Mouse (Mus musculus): ENCODE data around the gene Pcdh15. TPM values are rescaled to one million over a fixed set of nuclear protein-coding genes. Genes with fewer than 3 reads are reported as not detected.

The Pcdh15 gene
- polyA plus RNA-seq, 1 experiment from 2014 or later: 3.2 TPM

- Histone ChIP-seq H3K9me3 (no peaks in the 10 kb centered on the region), H3K4me3 (replicated peaks) (no peak overlapping the region), H3K36me3 (replicated peaks) (no peaks in the 10 kb centered on the region), H3K4me1 (no peaks in the 10 kb centered on the region), H3K9ac (no peak overlapping the region), H3K27me3 (no peaks in the 10 kb centered on the region), H3K27ac (no peak overlapping the region), H3K4me2 (no peak overlapping the region)
- no peak for ATAC-seq (ENCODE audit: low FRiP score)
- 85% methylated on average over 7 of the region's 7 CpGs for WGBS
These were observed 626.6 kb downstream of the Pcdh15 start for GRCm38 (mm10) chr10:73725566-73726240.

GRCm38 (mm10) chr10:73733246-73733645 lies 634.1 kb downstream of the Pcdh15 start:
- no peak for ATAC-seq (ENCODE audit: low FRiP score)
- Histone ChIP-seq H3K4me2 (no peak overlapping the region), H3K36me3 (replicated peaks) (no peaks in the 10 kb centered on the region), H3K27ac (no peak overlapping the region), H3K9me3 (no peaks in the 10 kb centered on the region), H3K4me3 (replicated peaks) (no peak overlapping the region), H3K27me3 (no peaks in the 10 kb centered on the region), H3K4me1 (no peaks in the 10 kb centered on the region), H3K9ac (no peak overlapping the region)
- WGBS: 79% methylated on average over 7 of the region's 7 CpGs

DNA sequence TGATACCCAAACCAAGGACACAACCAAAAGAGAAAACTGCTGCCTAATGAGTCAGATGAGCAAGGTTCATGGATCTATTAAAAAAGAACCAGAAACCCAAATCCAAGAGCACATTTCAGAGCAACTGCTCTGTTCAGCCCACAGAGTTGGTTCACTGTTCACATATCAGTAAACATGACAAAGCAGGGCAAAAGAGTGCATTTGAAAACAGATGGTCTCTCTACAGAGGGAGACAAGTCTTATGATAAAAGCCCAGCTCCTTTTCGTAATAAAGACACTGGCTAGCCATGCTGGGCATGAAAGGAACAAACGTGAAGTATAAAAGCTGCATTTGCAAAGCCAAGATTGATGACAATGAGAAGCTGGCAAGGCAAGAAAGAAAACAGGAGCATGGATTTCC lies 649.9 kb downstream of the Pcdh15 start:
- no peak overlapping the region for H3K9ac ChIP-seq
- no peak overlapping the region for H3K4me2 ChIP-seq
- no peak overlapping the region for H3K4me3 ChIP-seq (replicated peaks)
- WGBS: 41% methylated on average over 2 of the region's 2 CpGs
- H3K9me3 ChIP-seq: no peaks in the 10 kb centered on the region
- no peaks in the 10 kb centered on the region for H3K36me3 ChIP-seq (replicated peaks)
- no peak for ATAC-seq (ENCODE audit: low FRiP score)
- H3K4me1 ChIP-seq: no peaks in the 10 kb centered on the region
- no peak overlapping the region for H3K27ac ChIP-seq
- H3K27me3 ChIP-seq: no peaks in the 10 kb centered on the region

DNA sequence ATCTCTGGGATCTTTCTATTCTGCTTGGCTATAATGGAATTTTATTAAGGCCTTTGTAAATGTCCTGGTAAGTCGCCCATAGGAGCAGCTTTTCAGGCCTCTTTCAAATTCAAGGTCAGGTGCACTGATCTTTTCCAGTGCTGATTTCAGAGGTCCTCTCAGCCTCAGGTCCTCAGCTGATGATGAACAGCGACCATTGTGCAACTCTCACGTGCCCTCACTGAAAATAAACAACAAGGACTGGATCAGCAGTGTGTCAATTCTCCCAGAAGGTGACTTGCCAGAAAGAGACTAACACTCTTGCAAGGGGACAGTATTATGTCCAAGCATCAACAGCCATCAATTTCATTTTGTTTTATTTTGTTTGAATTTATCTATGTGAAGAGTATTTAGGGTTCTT lies 654.7 kb downstream of the Pcdh15 start:
- H3K27me3 ChIP-seq: no peaks in the 10 kb centered on the region
- ATAC-seq (ENCODE audit: low FRiP score): no peak
- no peaks in the 10 kb centered on the region for H3K9me3 ChIP-seq
- no peaks in the 10 kb centered on the region for H3K4me1 ChIP-seq
- no peak overlapping the region for H3K27ac ChIP-seq
- no peaks in the 10 kb centered on the region for H3K36me3 ChIP-seq (replicated peaks)
- H3K4me2 ChIP-seq: no peak overlapping the region
- no peak overlapping the region for H3K4me3 ChIP-seq (replicated peaks)
- 52% methylated on average over 3 of the region's 3 CpGs for WGBS
- no peak overlapping the region for H3K9ac ChIP-seq

DNA sequence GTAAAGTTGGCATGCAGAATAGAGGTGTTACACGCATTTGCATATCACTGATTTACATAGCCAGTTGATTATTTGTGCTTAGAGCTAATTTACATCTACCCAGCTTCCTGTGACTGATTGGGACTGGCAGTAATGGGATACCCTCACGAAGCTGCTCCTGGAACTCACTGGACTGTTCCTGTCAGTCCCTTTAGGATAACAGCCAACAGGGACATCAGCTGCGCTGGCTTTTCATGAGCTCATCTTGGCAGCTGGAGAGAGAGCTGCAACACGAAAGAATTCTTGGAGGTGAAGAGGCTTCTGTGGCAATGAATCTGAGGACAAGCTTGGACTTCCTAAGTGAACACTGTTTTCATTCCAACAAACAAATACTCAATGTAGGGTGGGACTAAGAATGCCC lies 683.8 kb downstream of the Pcdh15 start:
- H3K27me3 ChIP-seq: no peaks in the 10 kb centered on the region
- WGBS: 63% methylated on average over 4 of the region's 4 CpGs
- no peaks in the 10 kb centered on the region for H3K4me1 ChIP-seq
- no peak overlapping the region for H3K9ac ChIP-seq
- H3K36me3 ChIP-seq (replicated peaks): no peaks in the 10 kb centered on the region
- H3K27ac ChIP-seq: no peak overlapping the region
- no peak overlapping the region for H3K4me2 ChIP-seq
- no peaks in the 10 kb centered on the region for H3K9me3 ChIP-seq
- no peak overlapping the region for H3K4me3 ChIP-seq (replicated peaks)
- no peak for ATAC-seq (ENCODE audit: low FRiP score)

- H3K4me3 ChIP-seq (replicated peaks): no peak overlapping the region
- ATAC-seq (ENCODE audit: low FRiP score): no peak
- no peaks in the 10 kb centered on the region for H3K9me3 ChIP-seq
- no peaks in the 10 kb centered on the region for H3K36me3 ChIP-seq (replicated peaks)
- no peak overlapping the region for H3K27ac ChIP-seq
- no peaks in the 10 kb centered on the region for H3K27me3 ChIP-seq
- no peaks in the 10 kb centered on the region for H3K4me1 ChIP-seq
- WGBS: 85% methylated on average over 3 of the region's 3 CpGs
- H3K9ac ChIP-seq: no peak overlapping the region
- no peak overlapping the region for H3K4me2 ChIP-seq
These were observed 689.0 kb downstream of the Pcdh15 start for GRCm38 (mm10) chr10:73788163-73788562.

GRCm38 (mm10) chr10:73805069-73805468 lies 705.9 kb downstream of the Pcdh15 start:
- Histone ChIP-seq H3K27ac (no peak overlapping the region), H3K9me3 (no peaks in the 10 kb centered on the region), H3K4me3 (replicated peaks) (no peak overlapping the region), H3K9ac (no peak overlapping the region), H3K27me3 (no peaks in the 10 kb centered on the region), H3K4me1 (no peaks in the 10 kb centered on the region), H3K4me2 (no peak overlapping the region), H3K36me3 (replicated peaks) (no peaks in the 10 kb centered on the region)
- WGBS: 86% methylated on average over 4 of the region's 4 CpGs
- ATAC-seq (ENCODE audit: low FRiP score): no peak

DNA sequence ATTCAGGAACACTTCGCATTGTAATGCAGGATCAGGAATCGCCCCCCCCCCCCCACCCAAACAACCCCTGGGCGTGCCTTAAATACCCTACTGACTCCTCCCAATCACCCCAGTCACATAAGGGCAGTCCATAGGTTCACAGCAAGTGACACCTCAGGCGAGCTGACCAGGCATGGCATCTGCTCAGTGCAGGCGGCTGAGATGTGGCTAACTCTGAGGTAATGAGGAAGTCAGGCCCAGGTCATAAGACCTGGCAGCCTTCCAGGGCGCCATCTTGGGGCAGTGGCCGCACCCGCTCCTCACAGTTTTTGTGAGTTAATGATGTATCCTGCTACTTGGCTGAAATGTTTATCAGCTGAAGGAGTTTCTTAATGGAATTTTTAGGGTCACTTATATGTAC lies 713.2 kb downstream of the Pcdh15 start:
- Histone ChIP-seq H3K36me3 (replicated peaks) (no peaks in the 10 kb centered on the region), H3K4me1 (no peaks in the 10 kb centered on the region), H3K4me2 (no peak overlapping the region), H3K4me3 (replicated peaks) (no peak overlapping the region), H3K27me3 (no peaks in the 10 kb centered on the region), H3K27ac (no peak overlapping the region), H3K9ac (no peak overlapping the region), H3K9me3 (no peaks in the 10 kb centered on the region)
- ATAC-seq (ENCODE audit: low FRiP score): no peak
- 75% methylated on average over 8 of the region's 8 CpGs for WGBS

DNA sequence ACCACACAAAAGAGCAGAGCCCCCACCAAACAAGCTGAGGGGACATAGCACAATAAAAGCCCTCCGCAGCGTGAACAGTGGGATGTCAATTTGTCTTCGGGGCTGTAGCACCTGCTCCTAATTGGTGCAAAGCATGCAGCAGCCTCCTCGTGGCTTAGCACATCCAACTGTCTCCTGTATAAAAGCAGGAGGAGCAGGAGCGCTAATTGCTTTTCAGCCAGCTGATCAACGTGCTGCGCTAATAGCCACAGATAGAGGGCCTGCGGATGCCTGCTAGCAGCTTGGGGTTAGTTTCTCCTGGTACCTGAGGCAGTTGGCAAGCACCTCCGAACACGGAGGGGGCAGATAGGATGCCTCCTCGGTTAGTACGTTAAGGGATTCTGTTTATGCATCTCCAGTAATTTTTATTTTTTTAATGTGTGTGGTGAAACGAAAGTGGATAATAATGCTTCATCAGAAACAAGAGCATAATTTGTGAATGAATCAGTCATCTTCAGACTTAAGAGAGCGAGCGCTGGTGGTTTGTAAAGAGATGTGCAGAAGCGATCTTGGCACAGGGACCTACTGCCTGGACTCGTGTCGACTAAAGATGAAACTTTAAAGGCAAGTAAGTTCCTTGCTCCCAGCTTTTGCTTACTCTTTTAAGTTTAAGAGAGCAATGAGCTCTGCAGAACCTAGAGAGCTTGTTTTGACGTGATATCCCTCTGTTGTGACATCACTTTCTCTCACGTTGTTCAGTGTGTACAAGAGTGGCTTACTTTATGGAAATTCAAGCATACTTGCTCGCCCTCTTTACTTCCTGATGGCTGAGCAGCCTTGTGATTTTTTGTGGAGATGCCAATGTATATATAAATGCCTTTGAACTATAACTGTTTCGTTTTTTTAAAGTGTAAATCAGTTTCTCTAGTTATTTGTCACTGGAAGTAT lies 722.8 kb downstream of the Pcdh15 start:
- Histone ChIP-seq H3K27me3 (no peaks in the 10 kb centered on the region), H3K4me3 (replicated peaks) (peak overlapping the region; percentile 19), H3K9me3 (no peaks in the 10 kb centered on the region), H3K9ac (0 out of 2 replicates have a peak overlapping the region, but pooled peaks have one; percentile 12), H3K27ac (no peak overlapping the region), H3K4me1 (peaks cover 11% of the 10 kb centered on the region), H3K36me3 (replicated peaks) (no peaks in the 10 kb centered on the region), H3K4me2 (peak overlapping the region; percentile 49)
- 18% methylated on average over 22 of the region's 22 CpGs for WGBS
- ATAC-seq (ENCODE audit: low FRiP score): peak; percentile 89

GRCm38 (mm10) chr10:73823214-73823613 lies 724.1 kb downstream of the Pcdh15 start:
- H3K36me3 ChIP-seq (replicated peaks): no peaks in the 10 kb centered on the region
- H3K9me3 ChIP-seq: no peaks in the 10 kb centered on the region
- no peak overlapping the region for H3K27ac ChIP-seq
- H3K4me2 ChIP-seq: no peak overlapping the region
- ATAC-seq (ENCODE audit: low FRiP score): no peak
- no peak overlapping the region for H3K4me3 ChIP-seq (replicated peaks)
- peaks cover 11% of the 10 kb centered on the region for H3K4me1 ChIP-seq
- H3K9ac ChIP-seq: no peak overlapping the region
- H3K27me3 ChIP-seq: no peaks in the 10 kb centered on the region
- WGBS: 67% methylated on average over 4 of the region's 4 CpGs

DNA sequence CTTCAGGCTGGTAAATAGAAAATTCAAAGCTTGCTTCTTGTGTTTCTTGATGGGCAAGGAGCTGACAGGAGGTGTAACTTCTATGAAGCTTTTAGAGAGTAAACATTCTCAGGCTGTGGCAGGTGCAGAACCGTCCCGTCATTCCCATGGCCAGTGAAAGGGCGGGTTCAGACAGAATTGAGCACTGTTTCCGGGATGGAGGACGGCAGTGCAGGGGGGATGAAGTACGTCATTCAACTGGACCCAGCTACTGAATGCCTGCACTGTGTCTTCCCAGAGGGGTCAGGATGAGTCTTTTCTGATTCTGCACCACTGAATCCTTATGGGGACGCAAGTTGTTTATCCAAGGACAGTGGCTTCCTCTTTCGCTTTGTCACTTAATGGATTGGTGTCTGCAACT lies 727.2 kb downstream of the Pcdh15 start:
- 0 out of 2 replicates have a peak, but pooled peaks have one; percentile 30 for ATAC-seq (ENCODE audit: low FRiP score)
- Histone ChIP-seq H3K27ac (no peak overlapping the region), H3K9ac (no peak overlapping the region), H3K4me3 (replicated peaks) (no peak overlapping the region), H3K4me1 (peaks cover 7% of the 10 kb centered on the region), H3K27me3 (no peaks in the 10 kb centered on the region), H3K4me2 (peak overlapping the region; percentile 13; the same call in 1 of the 2 replicates), H3K9me3 (no peaks in the 10 kb centered on the region), H3K36me3 (replicated peaks) (no peaks in the 10 kb centered on the region)
- 50% methylated on average over 8 of the region's 8 CpGs for WGBS

GRCm38 (mm10) chr10:73828781-73829180 lies 729.6 kb downstream of the Pcdh15 start:
- H3K4me2 ChIP-seq: no peak overlapping the region
- 92% methylated on average over 2 of the region's 2 CpGs for WGBS

More at GRCm38 (mm10) chr10:73828781-73829180, 729.6 kb downstream of the Pcdh15 start:
- Histone ChIP-seq H3K27me3 (no peaks in the 10 kb centered on the region), H3K27ac (no peak overlapping the region), H3K4me3 (replicated peaks) (no peak overlapping the region), H3K36me3 (replicated peaks) (no peaks in the 10 kb centered on the region), H3K9me3 (no peaks in the 10 kb centered on the region), H3K9ac (no peak overlapping the region), H3K4me1 (no peaks in the 10 kb centered on the region)
- no peak for ATAC-seq (ENCODE audit: low FRiP score)
